Mouse (Mus musculus): ENCODE measurements around the gene Fgfr2.

The Fgfr2 gene

DNA sequence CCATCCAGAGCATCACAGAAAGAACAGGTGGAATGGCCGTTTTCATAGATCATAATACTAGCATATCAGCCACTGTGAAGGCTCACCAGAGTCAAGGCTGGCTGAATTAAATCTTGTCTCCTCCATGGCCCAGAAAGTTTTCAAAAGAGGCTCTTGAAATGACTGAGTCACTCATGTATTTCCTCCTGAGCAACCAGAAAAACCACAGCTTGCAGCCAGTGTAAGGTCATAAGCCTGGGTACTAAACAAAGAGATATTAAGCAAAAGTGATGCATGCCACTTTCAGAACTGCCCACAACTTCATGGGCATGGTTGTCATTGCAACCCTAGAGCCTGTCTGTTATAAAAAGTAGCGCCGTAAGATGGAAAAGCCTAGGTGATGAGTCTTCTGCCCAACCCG lies 694.8 kb downstream of the Fgfr2 start:
- no peak for DNase-seq

DNA sequence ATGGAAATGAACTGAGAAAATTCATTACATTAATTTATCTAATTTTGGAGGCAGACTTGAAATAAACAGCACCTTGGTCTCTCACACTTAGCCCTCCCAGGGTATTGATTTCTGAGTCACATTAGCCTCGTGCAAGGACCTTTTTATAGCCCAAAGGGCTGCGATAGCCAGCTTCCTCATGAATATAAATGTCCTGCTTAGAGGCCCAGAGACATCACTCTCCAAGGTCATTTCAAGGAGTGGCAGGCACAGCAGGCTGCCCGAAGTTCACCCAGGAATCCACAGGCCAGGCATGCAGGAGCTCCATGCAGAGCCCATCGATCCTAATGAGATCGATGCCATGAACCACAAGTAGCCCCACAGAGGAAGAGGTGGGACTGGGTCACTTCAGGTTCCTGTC lies 697.1 kb downstream of the Fgfr2 start:
- no peak for DNase-seq

DNA sequence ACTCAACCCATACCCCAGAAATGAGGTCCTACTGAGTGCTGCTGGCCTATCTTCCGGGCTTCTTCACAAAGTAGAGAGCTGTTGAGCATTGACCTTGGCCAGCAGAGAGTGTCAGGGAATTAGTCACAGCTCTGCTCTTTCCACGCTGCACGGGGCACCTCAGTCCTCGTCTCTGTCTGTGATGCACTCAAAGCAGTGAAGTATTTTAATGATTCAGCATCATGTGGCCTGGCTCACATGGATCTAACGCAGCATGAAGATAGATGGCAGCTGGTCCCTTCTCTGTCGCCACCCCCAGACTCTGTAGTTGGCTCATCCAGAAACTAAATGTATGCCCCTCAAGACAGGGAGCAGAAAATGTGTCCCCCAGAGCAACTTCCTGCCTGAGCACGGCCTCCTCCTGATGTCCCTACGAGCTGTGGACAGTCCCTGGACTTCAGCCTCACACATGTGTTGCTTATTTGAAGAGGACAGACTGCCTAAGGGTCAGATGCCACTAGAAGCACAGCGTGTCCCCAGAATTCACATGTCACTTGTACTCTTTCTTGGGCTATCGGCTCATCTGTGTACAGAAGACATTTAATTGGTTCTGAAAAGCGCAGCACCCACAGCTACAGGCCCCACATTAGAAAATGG lies 697.7 kb downstream of the Fgfr2 start:
- no peak for DNase-seq

DNA sequence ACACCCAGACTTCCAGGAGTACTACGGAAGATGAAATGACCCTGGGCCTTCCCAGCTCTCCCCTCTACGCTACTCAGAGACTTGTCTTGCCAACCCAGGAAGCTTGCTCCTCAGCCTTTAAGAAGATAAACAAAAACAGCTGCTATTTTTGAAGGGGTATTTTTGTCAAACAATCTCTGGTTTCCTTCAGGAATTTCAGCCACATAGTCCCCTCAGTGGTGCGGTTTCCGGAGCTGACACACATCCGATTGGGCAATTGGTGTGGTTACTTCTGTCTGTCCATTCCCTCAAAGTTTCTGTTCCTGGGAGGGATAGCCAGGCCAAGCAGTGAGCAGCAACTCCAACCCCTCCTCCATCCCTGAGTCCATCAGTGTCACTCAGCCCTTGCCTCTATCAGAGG lies 699.6 kb downstream of the Fgfr2 start:
- no peak for DNase-seq

DNA sequence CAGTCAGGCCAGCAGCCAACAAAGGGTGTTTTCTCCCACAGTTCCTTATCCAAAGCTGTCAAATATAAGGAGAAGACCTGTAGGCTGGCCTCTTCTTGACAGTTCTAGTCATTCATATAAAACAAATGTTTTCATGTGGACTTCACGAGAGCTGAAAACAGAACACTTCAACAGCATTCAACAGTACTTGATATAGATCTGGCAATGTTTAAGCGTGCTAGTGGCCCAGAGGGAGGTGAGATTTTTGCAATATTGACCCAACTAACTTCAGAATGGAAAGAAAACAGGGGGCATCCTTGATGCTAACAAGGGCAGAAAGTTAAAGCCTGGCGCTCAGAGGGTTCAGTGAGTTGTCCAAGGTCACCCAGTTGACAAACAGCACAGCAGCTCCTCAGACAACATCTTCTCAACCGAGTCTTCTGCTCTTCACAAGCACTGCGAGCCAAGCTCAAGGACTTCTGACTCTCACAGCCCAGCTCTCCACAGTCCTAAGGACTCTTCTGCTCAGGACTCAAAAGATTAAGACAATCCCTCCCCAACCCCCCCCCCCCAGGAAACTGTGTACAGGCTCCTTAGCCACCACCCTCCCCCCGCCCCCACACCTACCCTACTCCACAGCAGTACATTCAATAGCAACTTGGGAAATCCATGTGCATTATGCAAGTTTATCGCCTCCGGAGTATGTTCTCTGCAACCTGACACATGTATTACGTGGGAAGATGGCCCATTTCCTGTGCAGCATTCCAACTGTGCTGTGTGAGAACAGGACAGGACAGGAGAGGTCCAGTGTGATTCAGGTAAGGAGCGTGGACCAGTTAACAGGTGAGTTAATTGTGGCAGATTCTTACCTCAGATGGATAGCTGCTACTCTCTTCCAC lies 703.5 kb downstream of the Fgfr2 start:
- DNase-seq: no peak

DNA sequence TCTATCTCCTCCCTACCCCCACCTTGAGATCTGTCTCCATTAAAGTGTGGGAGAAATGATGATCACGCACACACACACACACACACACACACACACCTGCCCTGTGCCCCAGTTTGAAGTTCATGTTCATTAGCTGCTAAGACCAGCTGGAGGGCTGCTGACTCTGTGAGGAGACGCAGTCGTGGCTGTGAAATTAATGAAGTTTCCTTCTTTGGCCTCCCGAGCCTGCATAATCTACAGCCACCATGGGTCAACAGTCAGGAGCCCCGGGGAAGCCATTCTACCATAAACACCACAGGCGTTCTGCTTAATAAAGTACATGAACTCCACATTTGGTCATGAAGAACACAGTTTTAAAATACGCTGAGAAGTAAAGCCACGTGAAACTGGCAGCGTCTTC lies 706.3 kb downstream of the Fgfr2 start:
- no peak for DNase-seq

DNA sequence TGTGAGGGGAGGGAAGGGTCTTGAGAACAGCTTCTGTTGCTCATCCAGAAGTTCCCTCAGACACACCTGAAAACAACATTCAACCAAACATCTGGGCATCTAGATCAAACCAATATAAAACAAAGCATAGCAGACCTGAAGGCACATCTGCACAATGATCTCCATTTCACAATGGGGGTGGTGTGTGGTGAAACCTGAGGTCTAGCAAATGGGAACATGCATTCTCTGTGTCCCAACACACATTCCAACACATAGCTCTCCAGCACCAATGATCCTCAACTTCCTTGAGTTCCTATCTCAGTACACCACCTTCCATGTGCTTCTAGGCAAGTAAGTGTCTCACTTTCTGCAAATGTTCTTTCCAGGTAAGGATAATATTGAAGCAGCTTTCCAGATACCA lies 707.3 kb downstream of the Fgfr2 start:
- no peak for DNase-seq

DNA sequence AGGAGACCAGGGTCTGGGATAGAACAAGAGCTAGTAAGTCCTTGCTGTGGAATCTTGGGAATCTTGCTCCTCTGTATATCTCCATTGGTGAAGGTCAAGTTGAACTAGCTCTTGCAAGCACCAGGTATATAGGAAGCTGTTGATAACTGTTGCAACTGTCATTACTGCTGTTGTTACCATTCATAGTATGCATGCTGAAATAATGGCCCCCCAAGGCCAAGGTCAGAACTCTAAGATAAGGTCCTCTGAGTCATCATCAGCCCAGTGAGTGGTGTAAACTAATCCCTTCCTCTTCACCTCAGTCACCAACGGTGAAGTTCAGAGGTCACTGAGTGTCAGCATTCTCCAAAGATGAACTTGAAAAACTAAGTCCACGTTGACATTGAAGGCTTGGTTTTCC lies 710.6 kb downstream of the Fgfr2 start:
- DNase-seq: no peak

DNA sequence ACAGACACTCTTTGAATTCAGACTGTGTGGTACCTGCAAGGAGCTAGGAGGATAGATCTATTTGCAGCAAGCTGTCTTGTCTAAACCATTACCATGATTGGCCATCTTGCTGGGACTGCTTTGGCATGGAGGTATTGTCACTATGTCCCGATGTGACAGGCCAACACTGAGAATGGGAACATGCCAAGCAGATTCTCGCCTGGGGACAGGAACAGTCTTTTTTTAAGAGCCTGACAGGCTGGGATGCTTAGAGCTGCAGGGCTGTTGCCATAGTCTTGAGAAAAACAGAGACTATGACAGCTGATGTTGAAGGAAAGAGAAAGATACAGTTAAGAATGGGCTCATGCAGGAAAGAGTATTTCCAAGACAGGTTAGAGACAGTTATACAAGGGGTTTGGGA lies 711.4 kb downstream of the Fgfr2 start:
- DNase-seq: peak; percentile 39 to 42

DNA sequence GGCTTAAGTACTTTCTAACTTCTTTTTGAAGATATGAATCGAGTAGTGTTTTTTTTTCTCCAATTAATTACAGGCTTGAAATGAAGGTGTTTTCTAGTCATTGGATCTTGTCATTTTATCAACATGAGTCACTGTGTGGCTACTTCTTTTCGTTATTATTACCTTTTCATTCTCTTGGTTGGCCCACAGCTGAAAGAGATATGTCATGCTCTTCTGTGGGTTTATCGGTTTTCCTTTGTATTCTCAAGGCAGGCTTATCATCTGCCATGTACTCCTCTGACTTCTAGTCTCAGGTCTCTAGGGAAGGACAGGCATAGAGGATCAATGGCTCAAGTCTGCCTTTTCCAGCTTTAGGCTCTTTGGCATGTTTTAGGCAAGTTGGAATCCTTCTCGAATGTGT lies 712.2 kb downstream of the Fgfr2 start:
- no peak for DNase-seq

DNA sequence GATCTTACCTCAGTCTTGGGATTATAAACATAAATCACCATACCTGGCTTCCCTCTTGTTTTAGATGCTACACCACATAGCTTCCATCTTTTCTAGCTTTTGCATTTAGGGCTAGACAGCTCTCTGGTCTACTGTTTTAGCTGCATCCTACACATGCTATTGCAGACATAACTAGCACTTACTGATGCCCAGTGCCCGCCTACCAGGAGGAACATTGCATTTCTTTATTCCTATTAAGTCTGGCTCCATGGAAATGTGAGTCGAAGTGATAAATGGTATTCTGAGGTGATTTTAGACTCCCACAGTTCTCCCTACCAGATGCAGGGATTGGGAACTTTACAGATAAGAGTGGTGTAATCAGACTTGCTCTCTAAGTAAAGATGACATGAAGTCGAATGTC lies 713.3 kb downstream of the Fgfr2 start:
- DNase-seq: no peak

DNA sequence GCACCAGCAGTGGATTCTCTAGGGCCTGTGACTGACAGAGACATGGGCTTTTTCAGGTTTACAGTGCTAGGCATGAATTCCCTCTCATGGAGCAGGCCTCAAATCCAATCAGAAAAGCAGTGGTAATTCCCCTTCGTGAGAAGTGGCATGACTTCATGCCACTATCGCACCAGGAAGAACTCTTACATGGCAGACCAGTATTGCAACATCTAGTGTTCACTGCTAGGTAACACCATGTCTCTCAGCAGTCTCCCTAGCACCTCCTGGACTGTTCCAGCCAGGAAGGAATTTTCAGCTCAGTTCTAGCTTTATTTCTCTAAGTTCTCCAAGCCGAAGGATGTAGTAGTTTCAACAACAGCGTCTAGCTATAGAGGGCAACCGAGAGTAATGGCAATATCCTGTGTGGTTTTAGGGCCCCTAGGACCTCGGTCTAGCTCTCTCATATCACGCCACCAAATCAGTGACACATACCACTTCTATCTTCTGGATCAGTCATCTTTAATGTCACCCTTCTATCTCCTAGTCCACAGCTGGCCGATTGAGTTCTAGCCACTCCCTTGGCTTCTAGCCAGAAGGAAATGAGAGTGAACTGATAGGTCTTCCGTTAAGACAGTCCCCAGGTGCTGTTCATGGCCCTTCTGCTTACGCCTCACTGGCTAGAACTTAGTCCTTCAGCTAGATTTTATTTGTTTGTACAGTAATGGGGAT lies 720.6 kb downstream of the Fgfr2 start:
- DNase-seq: no peak

DNA sequence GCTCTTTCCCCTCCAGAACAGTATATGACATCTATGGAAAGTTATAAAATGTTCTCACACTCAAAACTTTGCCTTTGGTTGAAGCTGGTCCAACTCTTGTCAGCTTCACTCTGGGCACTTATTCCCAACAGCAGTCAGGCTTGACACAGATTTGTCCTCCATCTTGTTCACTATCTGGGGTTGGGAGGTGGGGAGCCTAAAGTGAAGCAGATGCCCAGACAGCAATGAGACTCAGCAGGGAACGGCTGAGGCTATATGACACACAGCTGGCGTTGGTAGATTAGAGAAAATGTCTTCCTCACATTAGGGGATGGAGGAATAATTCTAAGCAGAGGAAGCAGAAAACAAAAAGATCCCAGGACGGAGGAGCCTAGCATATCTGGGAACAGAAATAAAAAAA lies 724.7 kb downstream of the Fgfr2 start:
- no peak for DNase-seq

DNA sequence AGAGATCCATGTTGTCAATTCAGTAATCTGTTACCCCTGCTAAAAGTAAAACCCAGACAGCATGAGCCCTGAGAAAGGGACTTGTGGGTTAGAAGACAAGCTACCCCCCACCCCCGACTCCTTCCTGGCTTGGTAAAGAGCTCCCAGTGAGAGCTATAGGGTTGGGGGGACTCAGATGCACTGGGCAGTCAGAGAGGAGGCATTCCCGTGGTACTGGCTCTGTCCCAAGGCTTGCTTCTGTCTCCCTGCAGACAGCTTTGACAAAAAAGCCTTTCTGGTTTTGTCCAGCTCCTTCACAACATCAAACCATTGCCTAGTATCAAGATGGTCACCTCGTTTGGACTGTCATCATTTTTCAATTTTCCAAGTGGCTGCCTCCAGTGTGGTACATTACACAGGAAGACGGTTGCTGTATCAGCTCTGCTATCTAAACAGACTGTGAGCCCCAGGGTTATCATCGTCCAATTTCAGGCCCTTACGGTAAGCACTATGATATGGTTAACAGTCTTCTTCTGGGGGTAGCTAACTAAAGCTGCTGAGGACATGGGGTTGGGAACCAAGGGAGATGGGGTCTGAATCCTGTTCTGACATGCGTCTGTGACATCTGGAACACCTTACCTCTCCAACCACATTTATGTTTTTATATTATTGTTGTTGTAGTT lies 726.4 kb downstream of the Fgfr2 start:
- DNase-seq: no peak

DNA sequence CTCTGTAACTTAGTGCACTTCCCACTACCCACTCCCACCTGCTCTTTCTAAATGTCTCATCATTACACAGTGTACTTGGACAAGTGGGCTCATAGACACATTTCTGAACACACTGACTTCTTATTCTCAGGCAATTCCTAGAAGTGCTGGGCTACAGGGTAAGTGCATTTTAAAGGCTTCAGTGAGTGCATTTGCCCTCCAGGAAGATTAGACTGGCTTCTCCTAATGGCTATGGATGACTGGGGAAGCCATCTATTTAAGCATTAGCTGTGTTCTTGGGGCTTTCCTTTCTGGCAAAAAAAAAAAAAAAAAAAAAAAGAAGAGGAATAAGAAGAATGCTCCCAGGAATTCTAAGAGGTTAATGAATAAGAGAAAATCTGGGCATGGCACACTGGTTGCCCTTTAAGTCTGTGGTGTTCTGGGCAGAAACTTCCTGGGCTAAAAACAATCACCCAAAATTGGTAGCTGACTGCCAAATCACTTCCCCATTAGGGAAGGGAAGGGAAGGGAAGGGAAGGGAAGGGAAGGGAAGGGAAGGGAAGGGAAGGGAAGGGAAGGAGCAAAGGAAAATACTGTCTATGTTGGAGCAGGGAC lies 729.5 kb downstream of the Fgfr2 start:
- DNase-seq: no peak

DNA sequence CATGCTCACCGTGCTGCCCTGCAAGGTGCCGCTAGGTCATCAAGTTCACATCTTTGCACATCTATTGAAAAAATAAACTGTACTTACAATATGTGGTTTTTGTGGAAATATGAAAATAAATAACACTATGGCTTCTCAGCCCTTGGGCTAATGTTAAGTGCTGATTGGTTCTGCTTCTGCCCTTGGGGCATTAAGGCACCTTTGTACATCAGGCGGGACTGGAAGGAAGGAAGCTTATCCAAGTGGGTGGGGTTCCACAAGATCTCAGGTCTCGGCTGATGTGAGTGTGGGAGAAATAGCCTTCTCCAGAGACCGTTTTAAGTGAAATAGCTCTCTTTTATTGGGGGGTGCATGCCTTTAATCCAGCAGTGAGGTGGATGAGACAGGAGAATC lies 730.1 kb downstream of the Fgfr2 start:
- no peak for DNase-seq

DNA sequence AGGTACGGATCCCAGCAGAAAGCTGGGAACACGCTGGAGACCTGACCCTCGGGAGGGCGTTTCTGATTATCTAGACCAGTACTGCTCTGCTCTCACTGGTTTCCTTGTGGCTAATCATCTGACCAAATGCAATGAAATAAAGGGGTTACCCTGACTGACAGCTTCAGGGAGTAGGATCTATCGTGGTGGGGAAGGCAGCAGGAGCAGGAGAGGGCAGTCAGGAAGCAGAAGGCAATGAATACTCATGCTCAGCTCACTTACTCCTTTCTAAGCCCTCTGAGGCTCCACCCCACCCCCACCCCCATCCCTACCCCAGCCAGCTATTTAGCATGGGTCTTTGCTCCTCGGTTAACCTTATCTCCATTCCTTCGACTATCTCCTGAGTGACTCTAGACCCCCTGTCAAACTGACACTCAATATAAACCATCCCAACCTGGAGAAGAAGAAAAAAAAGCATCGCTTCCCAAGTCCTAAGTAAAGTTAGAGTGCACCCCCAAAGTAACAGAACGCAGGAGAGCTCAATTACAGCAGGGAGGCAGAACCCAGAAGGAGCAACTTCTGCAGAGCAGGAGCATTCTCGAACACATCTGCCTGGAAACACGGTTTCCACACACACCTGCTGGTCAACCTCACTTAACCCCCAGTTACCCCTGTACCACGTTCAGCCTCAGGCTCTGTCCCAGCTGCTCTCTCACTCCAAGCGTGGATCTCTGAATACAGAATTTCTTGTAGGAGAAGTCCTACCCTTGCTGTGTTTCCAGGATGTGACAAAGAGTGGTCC lies 730.7 kb downstream of the Fgfr2 start:
- no peak for DNase-seq

DNA sequence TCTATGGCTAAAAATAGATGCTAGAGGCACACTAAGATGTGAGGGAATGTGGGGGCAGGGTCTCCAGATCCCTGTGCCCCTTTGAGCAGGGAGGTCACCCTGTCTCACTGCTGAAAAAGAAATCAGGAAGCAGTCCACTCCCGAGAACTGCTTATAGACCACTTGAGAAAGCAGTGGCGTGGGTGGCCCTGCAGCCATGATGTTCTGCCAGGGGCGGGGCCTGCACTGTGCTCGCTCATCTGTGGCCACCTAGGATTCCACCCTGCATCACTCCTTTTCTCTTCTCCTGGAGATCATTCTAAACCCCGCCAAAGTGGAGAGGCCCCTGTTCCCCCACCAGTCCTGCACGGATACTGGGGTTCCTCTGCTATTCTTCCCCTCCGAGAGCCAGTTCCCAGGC lies 733.7 kb downstream of the Fgfr2 start:
- no peak for DNase-seq

DNA sequence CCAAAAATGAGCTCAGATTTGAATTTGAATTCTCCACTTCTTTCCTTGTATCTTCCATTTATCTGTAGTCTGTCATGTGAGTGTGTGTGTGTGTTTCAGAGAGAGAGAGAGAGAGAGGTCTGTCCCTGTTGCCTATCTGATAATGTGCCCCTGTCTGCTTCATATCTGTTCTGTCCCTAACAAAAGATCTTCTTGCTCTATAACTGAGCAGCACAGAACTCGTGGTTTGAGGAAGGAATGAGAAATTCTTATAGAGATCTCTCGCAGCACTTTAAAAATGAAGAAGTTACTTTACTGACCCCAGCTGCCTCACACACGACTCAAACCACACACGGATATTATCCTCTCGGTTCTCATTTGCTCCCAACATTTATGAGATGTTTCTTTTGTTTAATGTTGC lies 735.6 kb downstream of the Fgfr2 start:
- DNase-seq: no peak

DNA sequence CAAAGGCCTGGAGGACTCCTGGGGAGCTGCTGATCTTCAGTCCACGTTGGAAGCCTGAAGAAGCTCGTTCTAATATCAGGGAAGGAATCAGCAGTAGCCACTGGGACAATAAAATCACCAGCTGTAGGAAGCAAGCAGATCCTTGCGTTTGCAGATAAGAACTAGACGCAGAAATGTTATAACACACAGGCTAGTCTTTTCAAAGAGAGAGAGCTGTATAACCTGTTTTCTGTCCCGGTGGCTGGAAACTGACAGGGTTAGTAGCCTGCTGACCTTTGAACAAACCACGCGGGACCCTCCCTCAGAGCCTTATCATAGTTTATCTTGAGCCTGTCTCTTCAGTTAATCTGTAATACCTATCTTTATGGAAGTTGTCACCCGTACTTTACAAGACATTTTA lies 736.8 kb downstream of the Fgfr2 start:
- DNase-seq: no peak

DNA sequence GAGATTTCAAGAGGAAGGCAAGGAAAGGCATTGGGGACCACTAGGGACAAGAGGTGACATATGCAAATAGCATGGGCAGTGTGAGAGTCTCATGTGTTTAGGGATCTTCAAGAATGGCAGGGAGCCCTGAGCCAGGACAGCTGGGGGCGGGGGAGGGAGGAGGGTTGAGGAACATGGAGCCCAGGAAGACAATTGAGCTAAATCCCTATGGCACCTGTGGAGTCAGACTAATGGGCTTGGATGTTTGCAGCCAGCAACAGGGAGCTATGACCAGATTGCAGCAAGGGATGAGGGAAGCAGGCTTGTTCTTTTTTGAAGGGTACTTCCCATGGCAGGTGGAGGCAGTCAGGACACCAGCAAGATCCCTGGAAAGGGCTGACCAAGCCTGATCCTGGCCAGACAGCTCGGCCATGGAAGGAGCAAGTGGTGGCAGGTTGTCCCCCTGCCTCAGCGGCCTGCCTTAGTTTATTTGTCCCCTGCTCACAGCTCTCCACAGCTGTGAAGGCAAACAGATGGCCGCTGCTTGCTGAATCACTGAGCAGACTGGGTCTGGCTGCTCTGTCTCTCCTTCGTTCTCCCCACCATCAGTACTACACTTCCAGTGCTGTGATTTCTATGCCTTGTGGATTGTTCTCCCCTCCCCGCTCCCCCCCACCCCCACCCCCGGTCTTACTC lies 737.6 kb downstream of the Fgfr2 start:
- no peak for DNase-seq
